Mouse (Mus musculus) ovary, postnatal 10 days (tissue): ENCODE measurements around the gene Wdr89.

Experiments
- DNase-seq: peaks from one replicate; pipeline ENCODE4 v3.0.0; 2022; ENCODE audit warnings: low spot score

The Wdr89 gene

DNA sequence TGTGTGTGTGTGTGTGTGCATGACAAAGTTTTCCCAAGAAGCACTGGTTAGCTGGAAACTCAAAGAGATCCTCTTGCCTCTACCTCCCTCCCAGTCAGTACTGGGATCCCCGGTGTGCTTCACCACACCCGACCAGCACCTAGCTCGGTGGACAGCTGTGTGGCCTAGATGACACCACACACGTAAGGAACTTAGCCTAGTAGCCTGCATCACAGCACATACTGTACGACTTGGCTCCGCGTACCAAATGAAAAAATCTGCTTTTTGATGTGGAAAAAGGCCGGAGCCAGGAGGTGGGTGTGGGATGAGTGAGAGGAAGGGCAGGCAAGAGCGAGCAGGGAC lies 450 bp downstream of the Wdr89 start:
- no peak for DNase-seq

DNA sequence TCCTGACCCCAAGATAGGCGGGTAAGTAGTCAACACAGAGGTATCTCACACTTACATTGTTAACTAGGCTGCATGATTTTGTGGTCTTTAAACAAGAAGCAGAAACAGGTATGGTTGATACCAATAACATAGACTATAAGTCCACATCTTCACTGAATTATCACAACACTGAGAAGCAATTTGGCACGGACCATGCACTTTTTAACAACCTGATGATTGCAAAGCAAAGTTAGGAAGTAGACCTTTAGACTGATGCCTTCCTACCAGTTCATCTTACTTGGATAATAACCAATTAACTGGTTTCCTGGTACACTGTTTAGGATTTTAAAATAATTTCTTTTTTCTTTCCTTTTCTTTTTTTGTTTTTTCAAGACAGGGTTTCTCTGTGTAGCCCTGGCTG lies 1.1 kb downstream of the Wdr89 start:
- no peak for DNase-seq

- DNase-seq, result no peak
These were observed 2.4 kb downstream of the Wdr89 start for GRCm38 (mm10) chr12:75666939-75667338.

- DNase-seq, result no peak
These were observed 4.9 kb downstream of the Wdr89 start for GRCm38 (mm10) chr12:75664516-75664810.

- DNase-seq, result no peak
These were observed 5.5 kb downstream of the Wdr89 start for GRCm38 (mm10) chr12:75663646-75664515.

- no peak for DNase-seq
These were observed 7.0 kb downstream of the Wdr89 start for GRCm38 (mm10) chr12:75662376-75662775.

DNA sequence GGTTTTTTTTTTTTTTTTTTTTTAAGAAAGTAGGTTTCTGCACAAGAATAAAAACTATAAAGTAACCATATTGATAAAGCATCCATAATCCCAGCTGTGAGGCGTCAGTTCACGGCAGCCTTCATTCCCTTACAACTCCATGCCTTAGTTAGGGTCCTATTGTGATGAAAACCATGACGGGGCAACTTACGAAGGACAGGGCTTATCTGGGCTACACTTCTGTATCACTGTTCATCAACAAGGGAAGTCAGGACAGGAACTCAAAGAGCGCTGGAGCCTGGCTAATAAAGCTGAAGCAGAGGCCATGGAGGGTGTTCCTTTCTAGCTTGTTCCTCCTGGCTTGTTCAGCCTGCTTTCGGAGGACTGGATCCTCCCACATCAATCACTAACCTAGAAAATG lies 10.9 kb downstream of the Wdr89 start:
- no peak for DNase-seq

GRCm38 (mm10) chr12:75656580-75656979 lies 12.8 kb downstream of the Wdr89 start:
- DNase-seq, result no peak

DNA sequence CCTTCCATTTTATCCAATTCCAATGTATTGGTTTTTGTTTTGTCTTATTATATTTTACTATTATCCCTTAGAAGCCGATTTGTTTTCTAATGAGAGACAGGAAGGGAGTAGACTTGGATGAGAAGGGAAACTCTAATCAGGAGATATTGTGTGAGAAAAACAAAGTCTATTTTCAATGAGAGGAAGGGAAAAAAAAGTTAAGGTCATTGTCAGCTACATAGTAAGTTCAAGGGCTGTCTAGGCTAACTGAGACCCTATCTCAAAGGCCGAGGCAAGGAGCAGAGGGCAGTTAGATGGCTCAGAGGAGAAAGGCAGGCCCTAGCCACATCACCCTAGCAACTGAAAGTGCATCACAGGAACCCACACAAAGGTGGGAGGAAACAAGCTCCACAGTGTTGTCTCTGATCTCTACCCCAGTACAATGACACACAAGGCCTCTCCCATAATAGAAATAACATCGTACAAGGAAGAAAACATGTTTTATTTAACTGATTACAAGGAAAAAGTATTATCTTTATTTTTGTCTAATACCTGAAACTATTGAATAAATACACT lies 15.0 kb downstream of the Wdr89 start:
- DNase-seq, result no peak

- DNase-seq, result no peak
These were observed 19.6 kb downstream of the Wdr89 start for GRCm38 (mm10) chr12:75649706-75650093.

DNA sequence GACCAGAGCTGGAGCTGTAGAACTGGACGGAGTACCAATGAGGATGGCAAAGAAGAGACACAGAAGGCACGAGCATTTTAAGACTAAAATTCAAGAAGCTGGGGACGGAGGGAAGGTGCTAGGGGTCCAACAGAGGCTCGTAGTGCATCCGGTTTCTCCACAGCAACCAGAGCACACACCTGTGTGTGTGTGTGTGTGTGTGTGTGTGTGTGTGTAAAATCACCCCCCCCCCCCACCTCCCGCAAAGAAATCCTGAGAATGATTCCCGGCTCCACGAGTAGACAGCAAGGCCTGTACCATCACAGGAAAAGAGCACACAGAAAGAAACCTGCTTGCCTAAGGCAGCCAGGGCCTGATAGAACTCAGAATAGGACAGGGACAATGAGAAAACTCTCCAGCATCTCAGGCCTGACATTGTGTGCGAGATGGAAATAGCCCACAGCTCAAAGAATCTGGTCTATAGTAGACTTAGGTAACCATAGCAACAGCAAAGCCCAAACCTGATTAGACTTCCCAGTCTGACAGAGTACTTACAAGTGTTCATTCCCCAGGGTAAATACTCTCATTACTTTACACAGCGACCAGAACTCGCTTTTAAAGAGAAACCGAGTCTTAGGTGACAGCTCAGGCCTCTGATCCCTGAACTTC lies 20.2 kb downstream of the Wdr89 start:
- DNase-seq, result no peak

GRCm38 (mm10) chr12:75648281-75648680 lies 21.1 kb downstream of the Wdr89 start:
- no peak for DNase-seq

DNA sequence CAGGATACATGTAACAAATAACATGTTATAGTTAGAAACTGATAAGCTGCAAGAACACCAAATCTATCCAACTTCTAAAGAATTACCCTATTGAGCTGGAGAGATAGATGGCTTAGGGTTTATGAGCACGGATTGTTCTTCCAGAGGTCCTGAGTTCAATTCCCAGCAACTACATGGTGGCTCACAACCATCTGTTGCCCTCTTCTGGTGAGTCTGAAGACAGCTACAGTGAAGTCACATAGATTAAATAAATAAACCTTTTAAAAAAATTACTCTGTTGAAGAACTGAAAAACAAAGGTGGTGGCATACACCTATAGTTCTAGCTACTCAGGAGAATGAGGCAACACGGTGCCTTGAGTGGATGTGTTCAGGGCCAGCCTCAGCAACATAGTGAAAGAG lies 21.7 kb downstream of the Wdr89 start:
- no peak for DNase-seq

DNA sequence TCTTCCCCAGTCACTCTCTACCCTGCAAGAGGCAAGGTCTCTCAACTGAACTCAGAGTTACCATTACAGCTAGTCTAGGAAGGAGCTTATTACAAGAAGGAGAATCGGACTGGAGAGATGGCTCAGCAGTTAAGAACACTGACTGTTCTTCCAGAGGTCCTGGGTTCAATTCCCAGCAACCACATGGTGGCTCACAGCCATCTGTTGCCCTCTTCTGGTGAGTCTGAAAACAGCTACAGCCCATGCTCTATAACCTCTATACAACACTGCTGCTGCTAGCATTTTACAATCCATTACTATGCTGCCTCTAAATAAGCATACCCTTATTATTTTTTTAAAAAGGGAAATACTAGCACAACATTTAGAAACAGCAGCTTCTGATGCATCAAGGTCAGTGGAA lies 23.6 kb downstream of the Wdr89 start:
- DNase-seq, result no peak

- no peak for DNase-seq
These were observed 27.6 kb downstream of the Wdr89 start for GRCm38 (mm10) chr12:75641726-75642125.

DNA sequence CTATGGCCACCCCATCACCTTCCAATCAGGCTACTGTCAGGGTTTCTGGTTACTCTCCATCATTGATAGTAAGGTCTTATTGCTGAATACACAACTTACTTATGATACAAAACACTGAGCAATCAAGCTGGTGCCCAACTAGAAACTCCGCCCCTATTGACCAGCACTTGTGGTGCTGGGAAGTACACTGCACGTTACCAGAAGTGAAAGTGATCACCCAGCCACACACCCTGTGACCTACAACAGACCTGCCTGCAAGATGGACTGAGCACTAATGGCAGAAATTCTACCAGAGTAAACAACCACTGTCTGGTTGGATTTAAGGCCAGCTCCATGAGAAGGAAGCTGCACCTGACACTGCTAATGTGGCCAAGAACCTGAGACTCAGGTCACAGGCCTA lies 31.0 kb downstream of the Wdr89 start:
- no peak for DNase-seq

GRCm38 (mm10) chr12:75637103-75637502 lies 32.2 kb downstream of the Wdr89 start:
- DNase-seq, result no peak

GRCm38 (mm10) chr12:75635771-75636430 lies 33.4 kb downstream of the Wdr89 start:
- DNase-seq, result no peak

- DNase-seq, result no peak
These were observed 39.7 kb downstream of the Wdr89 start for GRCm38 (mm10) chr12:75629618-75630017.

- no peak for DNase-seq
These were observed 46.0 kb downstream of the Wdr89 start for GRCm38 (mm10) chr12:75623292-75623691.

GRCm38 (mm10) chr12:75622835-75623234 lies 46.5 kb downstream of the Wdr89 start:
- no peak for DNase-seq

DNA sequence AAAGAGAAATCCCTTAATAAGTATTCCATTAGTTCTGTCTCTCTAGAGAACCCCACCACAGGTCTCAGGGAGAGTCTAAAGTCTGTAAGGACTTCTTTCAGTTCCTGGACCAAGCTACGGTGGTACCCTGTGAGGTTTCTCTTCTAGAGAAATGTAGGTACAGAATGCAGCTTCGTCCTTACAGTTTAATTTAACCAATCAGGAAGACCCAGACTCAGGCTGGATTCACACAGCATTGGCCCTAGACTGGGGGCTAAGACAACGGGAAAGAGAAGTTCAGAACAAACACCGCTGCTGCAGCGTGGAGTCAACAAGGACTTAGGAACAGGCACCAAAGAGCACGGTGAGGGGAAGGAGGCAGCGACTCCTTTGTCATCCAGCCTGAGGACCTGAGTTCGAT lies 52.5 kb downstream of the Wdr89 start:
- DNase-seq, result no peak

GRCm38 (mm10) chr12:75616158-75616791 lies 53.1 kb downstream of the Wdr89 start:
- no peak for DNase-seq
